ENCODE assay signal across 9 mouse cellular contexts in the genomic region with DNA sequence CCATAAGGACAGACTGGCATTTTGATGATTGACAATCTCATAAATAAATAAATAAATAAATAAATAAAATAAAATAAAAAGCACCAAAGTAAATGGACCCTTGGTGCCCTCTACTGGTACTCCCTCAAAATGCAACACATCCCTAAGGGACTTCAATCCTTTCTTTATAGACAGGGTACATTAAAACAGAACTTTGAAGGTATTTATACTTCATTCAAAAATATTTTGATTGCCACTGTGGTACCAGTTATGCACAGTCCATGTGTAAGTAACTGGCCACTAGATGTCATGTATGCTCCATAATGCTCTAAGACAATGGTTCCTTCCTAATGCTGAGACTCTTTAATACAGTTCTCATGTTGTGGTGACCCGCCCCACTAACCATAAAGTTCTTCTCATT. TPM values are rescaled to one million over a fixed set of nuclear protein-coding genes. Genes with fewer than 3 reads are reported as not detected.
DNase-seq lines count a peak whose midpoint lies in the region; ATAC-seq and TF ChIP-seq lines count a peak whose summit lies in the region.
"Had no signal": no experiment of that assay in that cellular context is flagged by ENCODE, and none has a peak within 500 bp of the region (broad histone marks: within the 10 kb centered on the region; RNA-seq: fewer than 3 reads in every experiment).

No protein-coding gene starts in this region.

- peak; percentile 88 for TF ChIP-seq CTCF in left cerebral cortex, adult 2 months (IDR thresholded peaks at IDR 0.05)

- intact Hi-C loops in left cerebral cortex, adult 2 months (cut with DNase I), result loop anchor here (2.0 kb wide), 1 partner anchor 649 kb away; no protein-coding TSS in a partner anchor

- ATAC-seq in frontal cortex, adult (ENCODE audit: low TSS enrichment), result no peak

- DNase-seq in cerebellum, adult 11 months, result peak; percentile 31
- no peak for DNase-seq in cerebellum, adult 11-12 months
- peak; percentile 26 to 37 for DNase-seq in left cerebral cortex, adult 2 months (ENCODE audit: extremely low spot score in 1 of 2, low spot score in 2 of 2)
- DNase-seq in left cerebral cortex, adult 11 months (ENCODE audit: low spot score), result no peak
- DNase-seq in T-cell, adult 2 months (ENCODE audit: low spot score), result peak; percentile 4
- DNase-seq in heart, postnatal 4 days, result peak; percentile 58
- peak; percentile 27 for DNase-seq in mesoderm, embryonic 11.5 days (ENCODE audit: low read depth, low spot score)

- no peak overlapping the region for H3K4me3 ChIP-seq in left cerebral cortex, adult 2 months
- H3K4me3 ChIP-seq: limb, embryonic 13.5 days had no signal

- H3K27ac ChIP-seq in left cerebral cortex, adult 2 months, result no peak overlapping the region
- H3K27ac ChIP-seq: limb, embryonic 13.5 days had no signal

RNA-seq across cellular contexts. Expression of a gene that starts 12.5 kb away (rescaled TPM):
- under 1 TPM; 0.37 to 0.84 TPM for total RNA-seq in left cerebral cortex, adult 2 months (2021)
- 10 to 100 TPM; 49.5 to 65.6 TPM for total RNA-seq in heart, postnatal 4 days (2021)

RNA-seq across cellular contexts. Expression of a gene that starts 52.6 kb away (rescaled TPM):
- total RNA-seq in left cerebral cortex, adult 2 months (2021), result 10 to 100 TPM; 13.2 to 13.9 TPM
- 10 to 100 TPM; 31.0 to 33.3 TPM for total RNA-seq in heart, postnatal 4 days (2021)

Comparison
In these comparisons a context has a peak if more than half of its experiments do, and no peak if none do; other contexts are left out.
1. DNase-seq: peak in cerebellum, adult 11 months (single experiment), left cerebral cortex, adult 2 months (2 of 2), T-cell, adult 2 months (single experiment), heart, postnatal 4 days (single experiment) and mesoderm, embryonic 11.5 days (single experiment); none in cerebellum, adult 11-12 months (single experiment) and left cerebral cortex, adult 11 months (single experiment).
2. RNA of a gene that starts 12.5 kb away (total RNA-seq): 49.5 to 65.6 TPM in heart, postnatal 4 days; 0.37 to 0.84 TPM in left cerebral cortex, adult 2 months; every median in the first group is over 10 times any median in the second.